Mouse (Mus musculus) heart, adult 10 weeks (tissue): ENCODE measurements around the gene Tff2. TPM values are rescaled to one million over a fixed set of nuclear protein-coding genes. Genes with fewer than 3 reads are reported as not detected.

Experiments used
- polyA plus RNA-seq: library from polyadenylated mRNA; stranded (reverse); fragments of 350-450 nt; fragmentation: Illumina TruSeq; extraction: RNeasy Lipid Tissue Mini Kit (QIAGEN cat#74804); gene quantifications from one replicate; pipeline ENCODE4 v1.2.3, GENCODE M21; 2014; ENCODE audit warnings: low read depth, low replicate concordance

The Tff2 gene
- not detected for polyA plus RNA-seq

DNA sequence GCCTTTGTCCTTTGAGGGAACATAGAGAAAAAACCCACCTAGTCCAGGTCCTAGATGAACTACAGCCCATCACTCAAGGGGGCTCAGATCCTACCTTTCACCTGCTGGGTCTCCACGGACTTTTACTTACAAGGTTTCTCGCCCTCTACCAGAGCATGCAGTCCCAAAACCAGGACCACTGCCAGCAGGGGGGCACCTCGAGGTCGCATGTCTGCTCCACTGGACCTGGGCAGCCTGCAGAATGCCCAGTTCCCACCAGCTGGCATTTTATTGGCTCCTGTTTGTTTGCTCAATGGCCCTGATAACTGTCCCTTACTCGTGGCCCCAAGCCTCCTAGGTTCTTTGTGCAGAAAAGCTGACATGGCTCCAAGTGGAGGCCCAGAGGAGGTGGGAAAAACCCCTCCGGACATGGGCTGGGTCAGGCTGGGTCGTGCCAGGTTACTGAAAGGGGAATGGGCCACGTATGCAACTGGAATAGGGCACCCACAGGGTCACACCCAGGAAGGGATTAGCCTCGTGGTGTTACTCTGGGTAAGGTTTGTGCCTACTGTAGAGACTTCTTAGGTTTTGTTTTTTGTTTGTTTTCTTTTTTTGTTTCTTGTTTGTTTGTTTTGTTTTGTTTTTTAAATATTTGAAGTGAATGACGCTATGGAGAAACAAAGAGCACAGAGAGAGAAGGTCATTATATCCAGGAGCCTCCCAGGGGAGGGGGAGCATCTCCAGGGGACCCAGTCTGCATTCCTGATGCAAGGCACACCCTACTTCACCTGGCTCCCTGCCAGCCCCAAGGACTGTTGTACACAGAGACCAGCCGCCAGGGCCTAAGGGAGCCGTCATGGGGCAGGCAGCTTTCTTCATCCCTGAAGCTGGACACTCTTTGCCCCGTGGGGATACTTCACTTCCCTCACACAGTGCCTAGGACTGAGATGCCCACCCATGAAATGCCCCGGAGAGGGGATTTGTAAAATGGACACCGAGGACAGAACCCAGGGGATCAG lies at the start of gene Tff2:
Gene Tff2, minus strand, starts transcription at position 243 of the 998 bp plus-strand sequence.

DNA sequence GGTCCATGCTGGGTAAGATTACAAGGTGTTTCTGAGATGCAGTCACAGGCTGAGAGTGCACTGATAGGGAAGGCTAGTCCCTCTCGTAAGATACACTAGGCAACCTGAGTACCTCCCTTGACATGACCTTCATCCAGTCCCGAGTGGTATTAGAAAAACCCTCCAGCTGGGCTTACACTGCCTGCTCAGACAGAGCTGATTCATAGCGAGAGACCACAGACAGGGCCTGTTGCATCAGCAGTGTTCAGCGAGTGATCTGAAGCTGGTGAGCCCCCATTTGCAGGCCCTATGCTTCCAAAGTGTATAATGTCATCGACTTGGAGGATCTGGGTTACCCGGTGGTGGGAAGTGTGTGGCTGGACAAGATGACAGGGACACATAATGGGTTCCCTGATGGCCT lies 21.0 kb upstream of the Tff2 start, which contains the start of gene Tff1:
Gene Tff1, minus strand, starts transcription at position 151 of the 400 bp plus-strand sequence.

DNA sequence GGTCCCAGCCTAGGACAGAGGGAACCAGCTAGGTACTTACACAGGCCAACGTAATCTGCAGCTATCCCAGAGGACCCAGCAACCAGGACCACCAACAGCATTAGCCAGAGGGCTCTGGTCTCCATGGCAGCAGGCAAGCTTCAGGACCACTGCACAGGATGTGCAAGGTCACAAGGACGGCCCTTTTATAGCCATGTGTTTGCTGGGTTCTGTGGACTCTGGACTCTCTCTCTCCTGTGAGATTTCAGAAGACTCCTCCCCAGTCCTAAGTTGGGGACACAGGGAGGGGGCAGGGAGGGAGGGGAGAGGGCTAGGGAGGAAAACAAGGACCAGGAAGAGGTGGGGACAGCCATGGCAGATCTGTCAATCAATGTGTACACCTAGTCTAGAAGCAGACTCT lies 14.6 kb downstream of the Tff2 start, which contains the start of gene Tff3:
Gene Tff3, minus strand, starts transcription at position 195 of the 400 bp plus-strand sequence.

Other genes starting within 250 kb of the Tff2 start
- gene Glp1r, start 242.5 kb downstream of the Tff2 start, polyA plus RNA-seq = 0.21 TPM
- not detected for gene Umodl1, start 189.6 kb downstream of the Tff2 start, polyA plus RNA-seq
- gene Abcg1, start 86.6 kb downstream of the Tff2 start, polyA plus RNA-seq = 1.8 TPM
- gene Tff3, start 14.6 kb downstream of the Tff2 start, polyA plus RNA-seq = not detected
- not detected for gene Tff1, start 21.0 kb upstream of the Tff2 start, polyA plus RNA-seq
- not detected for gene Tmprss3, start 54.7 kb upstream of the Tff2 start, polyA plus RNA-seq
- not detected for gene Ubash3a, start 63.6 kb upstream of the Tff2 start, polyA plus RNA-seq
- 1.2 TPM for gene Rsph1, start 133.1 kb upstream of the Tff2 start, polyA plus RNA-seq
- 7.5 TPM for gene Slc37a1, start 142.5 kb upstream of the Tff2 start, polyA plus RNA-seq
- 7.4 TPM for gene Pde9a, start 241.9 kb upstream of the Tff2 start, polyA plus RNA-seq